Mouse (Mus musculus) olfactory bulb, adult 2 months (tissue): ENCODE data around the gene Nfasc.

Experiments used
- CTCF ChIP-seq: fragments of 200-500 bp; IDR thresholded peaks from 2 replicates; pipeline ENCODE4 v1.5.1; 2012; ENCODE audit warnings: low read depth, mild to moderate bottlenecking, low read length, moderate library complexity; ENCODE audit not compliant: insufficient read depth
- POLR2A ChIP-seq: fragments of 200-500 bp; IDR thresholded peaks from 2 replicates; pipeline ENCODE4 v1.6.1; 2012; ENCODE audit warnings: mild to moderate bottlenecking, low read depth, low read length, moderate library complexity; ENCODE audit not compliant: insufficient read depth

DNA sequence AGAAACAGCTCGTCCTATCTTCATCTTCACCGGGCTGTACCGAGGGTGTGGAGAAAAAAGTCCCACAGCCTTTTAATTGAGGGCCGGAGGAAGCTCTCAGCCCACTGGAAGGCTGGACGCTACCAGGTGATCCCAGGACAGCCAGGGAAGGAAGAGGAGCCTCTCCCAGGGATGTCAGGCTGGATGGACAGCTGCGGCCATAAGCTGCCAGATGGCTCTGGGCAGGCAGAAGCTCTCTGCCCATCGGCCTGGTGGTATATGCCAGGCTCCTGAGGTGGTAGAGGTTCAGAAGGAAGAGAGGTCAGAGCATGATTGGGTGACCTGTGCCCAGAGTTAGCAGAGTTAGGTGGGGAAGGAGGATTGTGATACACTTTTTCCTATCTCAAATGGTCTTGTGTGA is 168.7 kb downstream of the Nfasc start:
- no peak for TF ChIP-seq CTCF
- no peak for TF ChIP-seq POLR2A
